Mouse (Mus musculus): ENCODE data around the gene Adarb2. TPM values are rescaled to one million over a fixed set of nuclear protein-coding genes. Genes with fewer than 3 reads are reported as not detected.

Adarb2 gene
- polyA plus RNA-seq, 1 experiment = not detected

GRCm38 (mm10) chr13:8467591-8468366 lies 265.1 kb downstream of the Adarb2 start:
- H3K36me3 ChIP-seq (ENCODE audit: control insufficient read depth, insufficient read depth, low read length) = no peaks in the 10 kb centered on the region
- H3K27me3 ChIP-seq (replicated peaks; ENCODE audit: control insufficient read depth, insufficient read depth, low read length) = no peaks in the 10 kb centered on the region
- WGBS = 70% methylated on average over 12 of the region's 12 CpGs
- DNase-seq = no peak
- TF ChIP-seq CTCF (conservative IDR thresholded peaks at IDR 0.05; ENCODE audit: insufficient read depth, insufficient read length, low read depth, low read length) (no peak), POLR2A (IDR thresholded peaks at IDR 0.05; ENCODE audit: low read depth, low read length) (no peak)
- H3K4me3 ChIP-seq (ENCODE audit: insufficient read depth, low read depth, low read length) = no peak overlapping the region
- no peak overlapping the region for H3K27ac ChIP-seq (ENCODE audit: insufficient read depth, low read depth, low read length)
- H3K4me1 ChIP-seq (ENCODE audit: control insufficient read depth, insufficient read depth, low read length) = no peaks in the 10 kb centered on the region

- no peak for DNase-seq
- Histone ChIP-seq H3K4me1 (ENCODE audit: control insufficient read depth, insufficient read depth, low read length) (no peaks in the 10 kb centered on the region), H3K27ac (ENCODE audit: insufficient read depth, low read depth, low read length) (no peak overlapping the region), H3K27me3 (replicated peaks; ENCODE audit: control insufficient read depth, insufficient read depth, low read length) (no peaks in the 10 kb centered on the region), H3K4me3 (ENCODE audit: insufficient read depth, low read depth, low read length) (no peak overlapping the region), H3K36me3 (ENCODE audit: control insufficient read depth, insufficient read depth, low read length) (no peaks in the 10 kb centered on the region)
- TF ChIP-seq CTCF (conservative IDR thresholded peaks at IDR 0.05; ENCODE audit: insufficient read depth, insufficient read length, low read depth, low read length) = no peak
- no peak for TF ChIP-seq POLR2A (IDR thresholded peaks at IDR 0.05; ENCODE audit: low read depth, low read length)
- 62% methylated on average over 3 of the region's 3 CpGs for WGBS
These were observed 273.6 kb downstream of the Adarb2 start for GRCm38 (mm10) chr13:8476237-8476636.

GRCm38 (mm10) chr13:8478731-8479130 lies 276.1 kb downstream of the Adarb2 start:
- Histone ChIP-seq H3K4me1 (ENCODE audit: control insufficient read depth, insufficient read depth, low read length) (no peaks in the 10 kb centered on the region), H3K27me3 (replicated peaks; ENCODE audit: control insufficient read depth, insufficient read depth, low read length) (no peaks in the 10 kb centered on the region), H3K27ac (ENCODE audit: insufficient read depth, low read depth, low read length) (no peak overlapping the region), H3K4me3 (ENCODE audit: insufficient read depth, low read depth, low read length) (no peak overlapping the region), H3K36me3 (ENCODE audit: control insufficient read depth, insufficient read depth, low read length) (no peaks in the 10 kb centered on the region)
- no peak for TF ChIP-seq POLR2A (IDR thresholded peaks at IDR 0.05; ENCODE audit: low read depth, low read length)
- TF ChIP-seq CTCF (conservative IDR thresholded peaks at IDR 0.05; ENCODE audit: insufficient read depth, insufficient read length, low read depth, low read length) = no peak
- DNase-seq = no peak
- WGBS = 59% methylated on average over 1 of the region's 1 CpGs

- no peaks in the 10 kb centered on the region; the same call in 1 of the 2 replicates for H3K27me3 ChIP-seq (replicated peaks; ENCODE audit: control insufficient read depth, insufficient read depth, low read length)
- H3K27ac ChIP-seq (ENCODE audit: insufficient read depth, low read depth, low read length) = no peak overlapping the region
- DNase-seq = no peak
- TF ChIP-seq CTCF (conservative IDR thresholded peaks at IDR 0.05; ENCODE audit: insufficient read depth, insufficient read length, low read depth, low read length) = no peak
- TF ChIP-seq POLR2A (IDR thresholded peaks at IDR 0.05; ENCODE audit: low read depth, low read length) = no peak
- no peaks in the 10 kb centered on the region for H3K36me3 ChIP-seq (ENCODE audit: control insufficient read depth, insufficient read depth, low read length)
- H3K4me1 ChIP-seq (ENCODE audit: control insufficient read depth, insufficient read depth, low read length) = no peaks in the 10 kb centered on the region
- H3K4me3 ChIP-seq (ENCODE audit: insufficient read depth, low read depth, low read length) = no peak overlapping the region
These were observed 277.3 kb downstream of the Adarb2 start for GRCm38 (mm10) chr13:8479970-8480369.

- DNase-seq = no peak
- no peak for TF ChIP-seq CTCF (conservative IDR thresholded peaks at IDR 0.05; ENCODE audit: insufficient read depth, insufficient read length, low read depth, low read length)
- 59% methylated on average over 3 of the region's 3 CpGs for WGBS
- Histone ChIP-seq H3K27me3 (replicated peaks; ENCODE audit: control insufficient read depth, insufficient read depth, low read length) (no peaks in the 10 kb centered on the region; the same call in 1 of the 2 replicates), H3K27ac (ENCODE audit: insufficient read depth, low read depth, low read length) (no peak overlapping the region), H3K4me3 (ENCODE audit: insufficient read depth, low read depth, low read length) (no peak overlapping the region), H3K36me3 (ENCODE audit: control insufficient read depth, insufficient read depth, low read length) (no peaks in the 10 kb centered on the region), H3K4me1 (ENCODE audit: control insufficient read depth, insufficient read depth, low read length) (no peaks in the 10 kb centered on the region)
These were observed 278.7 kb downstream of the Adarb2 start for GRCm38 (mm10) chr13:8481347-8481746.

GRCm38 (mm10) chr13:8484592-8485272 lies 282.1 kb downstream of the Adarb2 start:
- Histone ChIP-seq H3K27ac (ENCODE audit: insufficient read depth, low read depth, low read length) (no peak overlapping the region), H3K27me3 (replicated peaks; ENCODE audit: control insufficient read depth, insufficient read depth, low read length) (no peaks in the 10 kb centered on the region; the same call in 1 of the 2 replicates), H3K4me3 (ENCODE audit: insufficient read depth, low read depth, low read length) (no peak overlapping the region), H3K4me1 (ENCODE audit: control insufficient read depth, insufficient read depth, low read length) (no peaks in the 10 kb centered on the region), H3K36me3 (ENCODE audit: control insufficient read depth, insufficient read depth, low read length) (no peaks in the 10 kb centered on the region)
- DNase-seq = peak; percentile 8
- WGBS = 28% methylated on average over 4 of the region's 4 CpGs
- no peak for TF ChIP-seq POLR2A (IDR thresholded peaks at IDR 0.05; ENCODE audit: low read depth, low read length)
- no peak for TF ChIP-seq CTCF (conservative IDR thresholded peaks at IDR 0.05; ENCODE audit: insufficient read depth, insufficient read length, low read depth, low read length)

- peak; percentile 44 for DNase-seq
- WGBS = 49% methylated on average over 5 of the region's 5 CpGs
- Histone ChIP-seq H3K4me1 (ENCODE audit: control insufficient read depth, insufficient read depth, low read length) (no peaks in the 10 kb centered on the region), H3K27ac (ENCODE audit: insufficient read depth, low read depth, low read length) (no peak overlapping the region), H3K27me3 (replicated peaks; ENCODE audit: control insufficient read depth, insufficient read depth, low read length) (no peaks in the 10 kb centered on the region; the same call in 1 of the 2 replicates), H3K4me3 (ENCODE audit: insufficient read depth, low read depth, low read length) (no peak overlapping the region), H3K36me3 (ENCODE audit: control insufficient read depth, insufficient read depth, low read length) (no peaks in the 10 kb centered on the region)
- TF ChIP-seq POLR2A (IDR thresholded peaks at IDR 0.05; ENCODE audit: low read depth, low read length) (no peak), CTCF (conservative IDR thresholded peaks at IDR 0.05; ENCODE audit: insufficient read depth, insufficient read length, low read depth, low read length) (no peak)
These were observed 285.2 kb downstream of the Adarb2 start for GRCm38 (mm10) chr13:8487756-8488434.
